Mouse (Mus musculus) limb, embryonic 13.5 days (tissue): Measurements from ENCODE around the gene Pkn1. TPM values are rescaled to one million over a fixed set of nuclear protein-coding genes. Genes with fewer than 3 reads are reported as not detected.

Experiments
- ATAC-seq: fragments of 200-750 bp; cut with Nextera tagmentation; 2 replicates; pipeline ENCODE4 v1.8.0; 2017; ENCODE audit warnings: low read depth, moderate number of reproducible peaks, moderate TSS enrichment; ENCODE audit not compliant: low FRiP score
- H3K27ac ChIP-seq: fragments of 300-500 bp; sonication (generic); 2 replicates; pipeline ENCODE4 v1.5.1; 2015; ENCODE audit warnings: inconsistent platforms, mild to moderate bottlenecking, moderate library complexity
- H3K27me3 ChIP-seq: fragments of 300-500 bp; sonication (generic); 2 replicates; pipeline ENCODE4 v1.6.1; 2015; ENCODE audit warnings: mild to moderate bottlenecking, inconsistent platforms
- H3K36me3 ChIP-seq: fragments of 300-500 bp; sonication (generic); 2 replicates; pipeline ENCODE4 v1.6.1; 2015; ENCODE audit warnings: inconsistent platforms, mild to moderate bottlenecking, moderate library complexity
- H3K4me1 ChIP-seq: fragments of 300-500 bp; sonication (generic); 2 replicates; pipeline ENCODE4 v1.6.1; 2015; ENCODE audit warnings: inconsistent platforms
- H3K4me2 ChIP-seq: fragments of 300-500 bp; sonication (generic); replicated peaks from 2 replicates; pipeline ENCODE4 v1.6.1; 2015; ENCODE audit warnings: inconsistent platforms, mild to moderate bottlenecking, moderate library complexity
- H3K4me3 ChIP-seq: fragments of 300-500 bp; sonication (generic); 2 replicates; pipeline ENCODE4 v1.5.1; 2015; ENCODE audit warnings: moderate library complexity, mild to moderate bottlenecking, inconsistent platforms
- H3K9ac ChIP-seq: fragments of 300-500 bp; sonication (generic); 2 replicates; pipeline ENCODE4 v1.6.1; 2015; ENCODE audit warnings: mild to moderate bottlenecking, inconsistent platforms
- H3K9me3 ChIP-seq: fragments of 300-500 bp; sonication (generic); 2 replicates; pipeline ENCODE4 v1.6.1; 2016; ENCODE audit warnings: inconsistent platforms
- WGBS: fragments of 180-500 bp; shearing (Covaris S2); methylation state at CpG from one replicate; pipeline ENCODE4 v1.1.7; 2015; 5-methylcytosine and 5-hydroxymethylcytosine counted together
- polyA plus RNA-seq: library from polyadenylated mRNA; unstranded; fragments of >200 nt; fragmentation: Nextera tagmentation; extraction: Ambion mirVana; gene quantifications from 2 replicates; pipeline ENCODE4 v1.2.1, GENCODE M21; 2015

Gene Pkn1
- polyA plus RNA-seq, 1 experiment from 2014 or later = 29.8 TPM

GRCm38 (mm10) chr8:83721405-83722025 lies 22.5 kb upstream of the Pkn1 start:
- Histone ChIP-seq H3K4me1 (peaks cover 13% of the 10 kb centered on the region), H3K4me3 (no peak overlapping the region), H3K27ac (no peak overlapping the region; the same call in 1 of the 2 replicates), H3K4me2 (no peak overlapping the region), H3K9ac (no peak overlapping the region), H3K36me3 (peaks cover 74% of the 10 kb centered on the region), H3K27me3 (no peaks in the 10 kb centered on the region), H3K9me3 (no peaks in the 10 kb centered on the region)
- no peak for ATAC-seq
- WGBS = 94% methylated on average over 25 of the region's 25 CpGs

- Histone ChIP-seq H3K27ac (no peak overlapping the region), H3K36me3 (peaks cover 57% of the 10 kb centered on the region), H3K4me3 (no peak overlapping the region), H3K9me3 (no peaks in the 10 kb centered on the region), H3K4me1 (peaks cover 20% of the 10 kb centered on the region), H3K9ac (no peak overlapping the region), H3K27me3 (no peaks in the 10 kb centered on the region), H3K4me2 (no peak overlapping the region)
- 83% methylated on average over 2 of the region's 2 CpGs for WGBS
- ATAC-seq = no peak
Observed at GRCm38 (mm10) chr8:83719693-83720092, 20.7 kb upstream of the Pkn1 start.

DNA sequence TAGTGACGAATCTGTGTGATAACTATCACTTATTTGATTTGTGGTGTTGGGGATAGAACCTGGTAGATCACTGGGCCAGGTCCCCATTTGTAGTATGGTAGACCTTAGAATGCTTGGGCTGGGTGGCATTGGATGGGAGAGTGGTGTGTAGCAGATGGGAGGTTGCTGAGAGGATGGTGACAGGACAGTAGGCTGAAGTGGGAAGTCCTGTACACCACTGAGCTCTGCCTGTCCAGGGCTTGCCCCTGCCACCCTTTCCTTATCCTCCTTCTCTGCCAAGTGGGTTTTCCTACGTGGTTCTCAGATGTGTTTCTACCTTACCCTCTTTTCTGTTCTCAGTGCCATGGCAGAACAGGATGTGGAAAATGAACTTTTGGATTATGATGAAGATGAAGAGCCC lies 20.1 kb upstream of the Pkn1 start:
- Histone ChIP-seq H3K4me1 (peaks cover 20% of the 10 kb centered on the region), H3K9ac (0 out of 2 replicates have a peak overlapping the region, but pooled peaks have one; percentile 4), H3K9me3 (no peaks in the 10 kb centered on the region), H3K4me3 (no peak overlapping the region), H3K27ac (no peak overlapping the region), H3K4me2 (no peak overlapping the region), H3K36me3 (peaks cover 51% of the 10 kb centered on the region), H3K27me3 (no peaks in the 10 kb centered on the region)
- ATAC-seq = no peak
- WGBS = 77% methylated on average over 2 of the region's 2 CpGs

DNA sequence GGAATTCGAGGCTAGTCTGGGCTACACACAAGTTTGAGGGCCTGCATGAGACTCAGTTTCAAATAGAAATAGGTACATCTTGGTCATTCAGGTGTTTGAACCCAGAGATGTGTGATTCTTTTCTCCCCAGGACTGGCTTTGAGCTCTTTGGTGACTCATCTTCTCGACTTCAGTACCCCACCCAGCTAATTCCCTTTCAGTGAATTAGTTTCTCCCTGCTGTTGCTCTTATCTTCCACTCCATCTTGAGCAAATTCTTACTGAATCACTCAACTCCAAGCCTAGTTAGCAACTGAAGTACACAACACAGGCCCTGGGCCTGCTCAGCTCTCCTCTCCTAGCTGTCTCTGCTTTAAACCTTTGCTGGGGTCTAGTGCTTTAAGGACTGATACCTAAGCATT lies 17.6 kb upstream of the Pkn1 start:
- WGBS = 66% methylated on average over 2 of the region's 2 CpGs
- H3K9ac ChIP-seq = peak overlapping the region; percentile 83; the same call in 1 of the 2 replicates
- ATAC-seq = no peak
- peak overlapping the region; percentile 88 for H3K4me3 ChIP-seq
- H3K4me1 ChIP-seq = peaks cover 20% of the 10 kb centered on the region
- no peak overlapping the region for H3K27ac ChIP-seq
- no peaks in the 10 kb centered on the region for H3K9me3 ChIP-seq
- H3K36me3 ChIP-seq = peaks cover 26% of the 10 kb centered on the region
- peak overlapping the region; percentile 93 for H3K4me2 ChIP-seq
- no peaks in the 10 kb centered on the region for H3K27me3 ChIP-seq

- peak overlapping the region; percentile 93 for H3K4me2 ChIP-seq
- H3K9ac ChIP-seq = peak overlapping the region; percentile 83
- no peak overlapping the region for H3K27ac ChIP-seq
- no peak for ATAC-seq
- peaks cover 20% of the 10 kb centered on the region for H3K4me1 ChIP-seq
- H3K9me3 ChIP-seq = no peaks in the 10 kb centered on the region
- WGBS = 2% methylated on average over 17 of the region's 17 CpGs
- peaks cover 18% of the 10 kb centered on the region for H3K36me3 ChIP-seq
- peak overlapping the region; percentile 88 for H3K4me3 ChIP-seq
- H3K27me3 ChIP-seq = no peaks in the 10 kb centered on the region
Observed at GRCm38 (mm10) chr8:83715771-83716170, 16.8 kb upstream of the Pkn1 start.

- Histone ChIP-seq H3K4me2 (peak within 1 kb of the TSS; percentile 93), H3K36me3 (peaks cover 12% of the 10 kb centered on the region), H3K9ac (peak within 1 kb of the TSS; percentile 83), H3K27ac (peak within 1 kb of the TSS; percentile 87), H3K4me3 (peak within 1 kb of the TSS; percentile 88), H3K27me3 (no peaks in the 10 kb centered on the region), H3K4me1 (peaks cover 20% of the 10 kb centered on the region), H3K9me3 (no peaks in the 10 kb centered on the region)
- WGBS = under 1% methylated on average over 63 of the region's 63 CpGs
- peak; percentile 100 for ATAC-seq
Observed at GRCm38 (mm10) chr8:83715031-83715690, 16.2 kb upstream of the Pkn1 start, which contains the start of gene Ddx39. Ddx39 (plus strand) TSS chr8:83715177.

DNA sequence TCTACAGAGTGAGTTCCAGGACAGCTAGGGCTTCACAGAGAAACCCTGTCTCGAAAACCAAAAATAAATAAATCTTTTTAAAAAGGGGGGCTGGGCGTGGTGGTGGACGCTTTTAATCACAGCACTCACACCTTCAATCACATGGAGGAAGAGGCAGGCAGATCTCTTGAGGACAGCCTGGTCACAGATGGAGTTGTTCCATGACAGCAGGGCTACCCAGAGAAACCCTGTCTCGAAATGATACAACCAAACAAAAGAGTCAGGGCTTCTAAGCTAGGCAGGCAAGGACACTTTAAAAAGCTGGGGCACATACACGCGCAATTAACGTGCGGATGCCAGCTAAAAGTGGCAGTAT lies 15.7 kb upstream of the Pkn1 start:
- H3K27me3 ChIP-seq = no peaks in the 10 kb centered on the region
- H3K4me2 ChIP-seq = peak overlapping the region; percentile 93
- H3K4me3 ChIP-seq = peak overlapping the region; percentile 88
- H3K27ac ChIP-seq = no peak overlapping the region
- no peaks in the 10 kb centered on the region for H3K9me3 ChIP-seq
- H3K36me3 ChIP-seq = peaks cover 7% of the 10 kb centered on the region
- no peak overlapping the region for H3K9ac ChIP-seq
- WGBS = 18% methylated on average over 8 of the region's 8 CpGs
- peak; percentile 24; the same call in 1 of the 2 replicates for ATAC-seq
- peaks cover 20% of the 10 kb centered on the region for H3K4me1 ChIP-seq

GRCm38 (mm10) chr8:83707554-83707953 lies 8.6 kb upstream of the Pkn1 start:
- no peak overlapping the region for H3K9ac ChIP-seq
- no peak overlapping the region for H3K4me2 ChIP-seq
- H3K27me3 ChIP-seq = no peaks in the 10 kb centered on the region
- no peaks in the 10 kb centered on the region for H3K4me1 ChIP-seq
- H3K27ac ChIP-seq = no peak overlapping the region
- H3K9me3 ChIP-seq = no peaks in the 10 kb centered on the region
- no peaks in the 10 kb centered on the region for H3K36me3 ChIP-seq
- H3K4me3 ChIP-seq = no peak overlapping the region
- 66% methylated on average over 8 of the region's 8 CpGs for WGBS
- no peak for ATAC-seq

GRCm38 (mm10) chr8:83706411-83706810 lies 7.4 kb upstream of the Pkn1 start:
- no peaks in the 10 kb centered on the region for H3K27me3 ChIP-seq
- no peak overlapping the region for H3K9ac ChIP-seq
- H3K4me3 ChIP-seq = no peak overlapping the region
- no peak overlapping the region for H3K4me2 ChIP-seq
- no peaks in the 10 kb centered on the region for H3K4me1 ChIP-seq
- no peak overlapping the region for H3K27ac ChIP-seq
- no peak for ATAC-seq
- 71% methylated on average over 5 of the region's 5 CpGs for WGBS
- H3K9me3 ChIP-seq = no peaks in the 10 kb centered on the region
- H3K36me3 ChIP-seq = no peaks in the 10 kb centered on the region

DNA sequence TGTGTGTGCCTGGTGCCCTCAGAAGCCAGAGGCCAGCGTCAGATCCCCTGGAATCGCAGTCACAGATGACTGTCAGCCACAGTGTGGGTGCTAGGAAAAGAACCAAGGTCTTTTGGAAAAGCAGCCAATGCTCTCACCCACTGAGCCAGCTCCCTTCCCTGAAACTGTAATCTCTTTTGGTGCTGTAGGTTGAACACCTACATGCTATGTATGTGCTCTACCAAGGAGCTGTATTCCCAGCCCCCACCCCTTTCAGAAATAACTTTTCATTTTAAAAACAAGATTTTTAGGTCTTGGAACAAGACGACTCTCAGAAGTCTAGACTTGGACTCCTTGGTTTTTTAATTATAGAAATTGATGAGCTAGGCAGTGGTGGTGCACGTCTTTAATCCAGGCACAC lies 4.4 kb upstream of the Pkn1 start:
- Histone ChIP-seq H3K4me1 (peaks cover 13% of the 10 kb centered on the region), H3K27ac (no peak overlapping the region), H3K4me2 (no peak overlapping the region), H3K9ac (no peak overlapping the region), H3K9me3 (no peaks in the 10 kb centered on the region), H3K27me3 (no peaks in the 10 kb centered on the region), H3K4me3 (no peak overlapping the region), H3K36me3 (no peaks in the 10 kb centered on the region)
- no peak for ATAC-seq
- 83% methylated on average over 4 of the region's 4 CpGs for WGBS

DNA sequence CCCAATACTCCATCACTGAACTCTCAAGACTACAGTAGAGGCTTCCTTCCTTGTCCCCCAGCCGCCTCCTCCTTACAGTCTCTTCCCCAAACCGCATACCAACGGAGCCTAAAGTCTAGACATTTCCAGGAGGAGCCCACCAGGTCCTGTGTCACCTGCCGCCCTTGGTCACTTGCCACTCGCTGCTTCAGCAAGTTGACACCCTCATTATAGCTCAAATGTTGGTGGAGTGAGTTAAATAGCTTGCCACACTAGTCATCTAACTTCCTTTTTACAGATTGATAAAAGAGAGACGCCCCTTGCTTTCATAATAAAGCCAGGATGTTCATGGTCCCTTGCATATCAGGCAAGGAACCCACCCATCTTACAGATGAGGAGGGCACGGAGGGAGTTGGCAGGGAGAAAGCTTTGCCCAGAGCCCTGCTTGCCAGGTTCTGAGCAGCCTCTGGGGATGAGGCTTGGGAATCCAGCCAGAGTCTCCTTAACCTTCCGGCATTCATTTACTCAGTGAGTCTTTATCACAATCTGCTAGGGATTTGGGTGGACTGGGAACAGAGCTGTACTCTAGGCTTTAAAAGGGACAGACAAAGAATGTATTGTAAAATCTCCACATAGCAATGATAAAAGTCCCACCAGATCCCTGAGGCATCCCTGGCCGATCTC lies 1.6 kb upstream of the Pkn1 start:
- Histone ChIP-seq H3K4me3 (no peak overlapping the region), H3K9ac (no peak overlapping the region), H3K27me3 (no peaks in the 10 kb centered on the region), H3K4me1 (peaks cover 27% of the 10 kb centered on the region), H3K9me3 (no peaks in the 10 kb centered on the region), H3K27ac (no peak overlapping the region), H3K36me3 (no peaks in the 10 kb centered on the region), H3K4me2 (no peak overlapping the region)
- WGBS = 79% methylated on average over 9 of the region's 9 CpGs
- no peak for ATAC-seq

DNA sequence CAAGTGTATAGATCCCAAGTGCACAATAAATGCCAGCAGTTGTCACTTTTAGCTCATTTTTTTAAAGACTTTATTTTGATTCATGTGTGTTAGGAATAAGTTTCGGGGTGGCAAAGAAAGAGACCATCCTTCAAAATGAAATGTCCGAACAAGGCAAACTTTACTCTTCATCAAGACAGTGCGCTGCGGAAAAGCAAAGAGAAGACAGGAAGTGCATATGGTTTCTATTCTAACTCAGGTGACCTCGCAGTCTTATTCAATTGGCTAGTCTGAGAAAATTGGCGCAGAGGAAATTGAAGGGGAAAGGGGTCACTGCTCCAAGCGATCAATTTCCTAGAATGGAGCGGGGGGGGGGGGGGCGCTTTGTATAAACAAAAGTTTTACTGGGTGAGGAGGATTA lies 587 bp upstream of the Pkn1 start:
- no peak for ATAC-seq
- H3K4me3 ChIP-seq = peak overlapping the region; percentile 87
- WGBS = 14% methylated on average over 9 of the region's 9 CpGs
- H3K9me3 ChIP-seq = no peaks in the 10 kb centered on the region
- H3K4me2 ChIP-seq = peak overlapping the region; percentile 96
- H3K36me3 ChIP-seq = no peaks in the 10 kb centered on the region
- peak overlapping the region; percentile 95 for H3K9ac ChIP-seq
- H3K4me1 ChIP-seq = peaks cover 27% of the 10 kb centered on the region
- H3K27ac ChIP-seq = peak overlapping the region; percentile 56; the same call in 1 of the 2 replicates
- no peaks in the 10 kb centered on the region for H3K27me3 ChIP-seq
